Mouse (Mus musculus) lung, postnatal 0 days (tissue): ENCODE data around the gene Smox.

ENCODE experiments used
- CTCF ChIP-seq: IDR thresholded peaks from 2 replicates; pipeline ENCODE4 v1.5.1; 2016; ENCODE audit warnings: antibody characterized with exemption, mild to moderate bottlenecking
- EP300 ChIP-seq: IDR thresholded peaks from 2 replicates; pipeline ENCODE4 v1.6.1; 2016; ENCODE audit warnings: antibody characterized with exemption, mild to moderate bottlenecking, control low read depth

DNA sequence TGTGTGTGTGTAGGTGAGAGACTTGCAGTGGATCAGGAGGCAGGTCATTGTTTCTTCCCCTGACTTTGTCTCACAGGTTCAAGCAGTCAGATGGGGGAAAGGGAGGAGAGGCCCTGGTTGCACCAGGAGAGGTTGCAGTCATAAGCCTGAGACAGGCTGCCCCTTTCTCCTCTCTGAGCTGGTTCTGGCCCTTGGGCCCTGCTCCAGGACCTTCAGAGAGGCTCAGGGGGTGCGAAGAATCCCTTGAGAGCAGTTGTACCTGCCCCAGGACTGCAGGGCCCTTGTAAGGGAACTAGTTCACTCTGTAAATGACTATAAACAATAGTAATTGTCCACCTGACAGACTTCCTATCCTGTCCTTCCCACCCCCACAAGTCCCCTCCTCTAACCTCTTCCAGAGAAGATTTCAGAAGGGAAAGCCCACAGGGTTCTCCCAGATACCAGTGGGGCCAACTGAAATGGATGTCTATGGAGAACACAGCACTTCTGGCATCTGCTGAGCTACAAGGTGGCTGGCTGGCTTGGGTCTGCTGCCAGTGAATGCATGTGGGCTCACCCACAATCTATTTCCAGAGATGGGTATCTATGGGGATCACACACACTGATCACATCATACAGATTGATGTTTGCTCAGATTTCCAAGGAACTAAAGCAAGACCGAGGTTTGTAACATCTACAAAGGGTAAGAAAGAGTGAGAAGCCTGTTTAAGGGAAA, 69.1 kb downstream of the Smox start:
- no peak for TF ChIP-seq CTCF
- no peak for TF ChIP-seq EP300
